Mouse (Mus musculus) ES-Bruce4 (cell line): ENCODE data around the gene Hspb3. TPM values are rescaled to one million over a fixed set of nuclear protein-coding genes. Genes with fewer than 3 reads are reported as not detected.

Source experiments
- H3K27ac ChIP-seq: 2 replicates; pipeline ENCODE4 v1.5.1; 2012; ENCODE audit warnings: low read length, inconsistent platforms; ENCODE audit not compliant: insufficient read depth
- H3K27me3 ChIP-seq: 2 replicates; pipeline ENCODE4 v1.6.1; 2012; ENCODE audit warnings: mild to moderate bottlenecking, low read length, inconsistent platforms; ENCODE audit not compliant: control insufficient read depth, poor library complexity, insufficient read depth, severe bottlenecking
- H3K36me3 ChIP-seq: 2 replicates; pipeline ENCODE4 v1.6.1; 2012; ENCODE audit warnings: inconsistent platforms, mild to moderate bottlenecking, low read length, moderate library complexity; ENCODE audit not compliant: control insufficient read depth, poor library complexity, insufficient read depth, severe bottlenecking
- H3K4me1 ChIP-seq: one replicate; pipeline ENCODE4 v1.8.1; 2011; ENCODE audit warnings: low read length; ENCODE audit not compliant: control insufficient read depth, insufficient read depth
- H3K4me3 ChIP-seq: 2 replicates; pipeline ENCODE4 v1.5.1; 2011; ENCODE audit warnings: low read depth, mild to moderate bottlenecking, low read length
- H3K9ac ChIP-seq: 2 replicates; pipeline ENCODE4 v1.6.1; 2012; ENCODE audit warnings: low read depth, mild to moderate bottlenecking, inconsistent platforms; ENCODE audit not compliant: poor library complexity, severe bottlenecking
- H3K9me3 ChIP-seq: replicated peaks from 2 replicates; pipeline ENCODE4 v1.6.1; 2012; ENCODE audit warnings: mild to moderate bottlenecking, low read length, inconsistent platforms; ENCODE audit not compliant: control insufficient read depth, poor library complexity, insufficient read depth, severe bottlenecking
- CTCF ChIP-seq: IDR thresholded peaks from one replicate; pipeline ENCODE4 v1.8.1; 2011; ENCODE audit warnings: low read depth, low read length
- EP300 ChIP-seq: IDR thresholded peaks from 2 replicates; pipeline ENCODE4 v1.6.1; 2011; ENCODE audit warnings: low read depth, low read length; ENCODE audit not compliant: insufficient read depth
- POLR2A ChIP-seq: IDR thresholded peaks from one replicate; pipeline ENCODE4 v1.8.1; 2011; ENCODE audit warnings: low read length; ENCODE audit not compliant: insufficient read depth
- polyA plus RNA-seq: library from polyadenylated mRNA; stranded (reverse); fragments of >200 nt; gene quantifications from 2 replicates; pipeline ENCODE4 v1.2.4, GENCODE M21; 2011; ENCODE audit warnings: low read depth; ENCODE audit not compliant: missing spikeins, insufficient read depth, insufficient read length

The Hspb3 gene
- polyA plus RNA-seq, 1 experiment = not detected

GRCm38 (mm10) chr13:113696838-113697321 lies 33.4 kb upstream of the Hspb3 start:
- Histone ChIP-seq H3K27ac (no peak overlapping the region), H3K4me3 (no peak overlapping the region), H3K4me1 (no peaks in the 10 kb centered on the region), H3K36me3 (no peaks in the 10 kb centered on the region), H3K9me3 (peaks cover 26% of the 10 kb centered on the region), H3K9ac (no peak overlapping the region), H3K27me3 (no peaks in the 10 kb centered on the region)
- TF ChIP-seq POLR2A (no peak), EP300 (no peak), CTCF (no peak)

DNA sequence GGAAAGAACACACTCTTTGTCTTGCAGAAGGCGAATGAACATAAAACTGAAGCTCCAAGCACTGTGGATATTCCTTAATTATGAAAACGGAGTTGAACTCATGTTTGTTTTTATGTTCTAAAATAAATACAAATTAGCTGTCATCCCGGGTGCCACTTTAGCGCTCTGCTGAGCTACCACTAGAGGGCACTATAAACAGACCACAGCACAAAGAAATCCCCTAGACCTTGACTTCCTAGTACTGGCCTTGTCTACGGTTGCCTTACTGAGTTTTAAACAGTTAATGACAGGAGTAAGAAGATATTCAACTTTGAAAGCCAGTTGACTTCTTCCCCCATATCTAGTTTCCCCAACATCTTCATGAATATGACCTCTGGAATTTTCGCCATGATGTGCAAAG lies 29.9 kb upstream of the Hspb3 start:
- H3K4me3 ChIP-seq = no peak overlapping the region
- peak; percentile 46 for TF ChIP-seq CTCF
- no peak for TF ChIP-seq POLR2A
- TF ChIP-seq EP300 = no peak
- H3K27me3 ChIP-seq = no peaks in the 10 kb centered on the region
- no peaks in the 10 kb centered on the region for H3K36me3 ChIP-seq
- no peaks in the 10 kb centered on the region for H3K4me1 ChIP-seq
- no peak overlapping the region for H3K27ac ChIP-seq
- H3K9me3 ChIP-seq = peaks cover 22% of the 10 kb centered on the region
- H3K9ac ChIP-seq = no peak overlapping the region

DNA sequence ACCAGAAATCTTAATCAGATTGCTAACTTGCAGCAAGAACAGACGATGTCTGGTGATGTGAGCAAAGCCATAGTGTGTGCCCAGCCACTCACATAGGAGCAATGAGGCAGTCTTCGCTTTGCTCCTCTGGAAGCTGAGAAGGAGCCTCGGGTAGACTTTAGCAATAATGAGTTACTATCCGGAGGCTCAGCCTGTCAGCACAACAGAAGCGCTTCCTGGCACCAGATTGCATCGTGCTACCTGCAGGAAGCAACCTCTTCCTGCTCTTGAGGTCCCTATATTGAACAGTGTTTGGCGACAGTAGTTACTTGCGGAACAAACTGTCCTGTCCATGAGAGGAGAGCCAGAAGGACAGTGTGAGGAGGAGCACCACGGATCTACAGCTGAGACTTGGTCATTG lies 28.2 kb upstream of the Hspb3 start:
- Histone ChIP-seq H3K4me1 (no peaks in the 10 kb centered on the region), H3K27me3 (no peaks in the 10 kb centered on the region), H3K4me3 (no peak overlapping the region)

DNA sequence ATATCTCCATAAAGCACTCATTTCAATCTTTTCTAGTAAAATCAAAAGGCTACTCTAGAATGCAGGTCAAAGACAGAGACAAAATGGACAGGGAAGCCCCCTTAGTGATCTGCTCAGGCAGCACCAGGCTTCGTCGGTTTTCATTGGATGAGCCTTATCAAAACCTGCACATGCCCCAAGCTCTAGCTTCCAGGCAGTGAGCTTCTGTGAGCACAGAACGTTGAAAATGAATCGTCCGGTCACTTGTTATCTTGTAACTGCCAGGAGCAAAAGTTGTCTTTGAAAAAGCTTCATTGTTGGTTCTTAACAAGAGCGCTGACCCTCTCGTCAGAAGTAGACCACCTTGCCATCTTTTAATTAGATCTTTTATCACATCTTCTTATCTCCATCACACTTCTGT lies 26.4 kb upstream of the Hspb3 start:
- no peaks in the 10 kb centered on the region for H3K36me3 ChIP-seq
- H3K27me3 ChIP-seq = no peaks in the 10 kb centered on the region
- H3K9ac ChIP-seq = no peak overlapping the region
- no peak overlapping the region for H3K27ac ChIP-seq
- no peak overlapping the region for H3K4me3 ChIP-seq
- no peaks in the 10 kb centered on the region for H3K4me1 ChIP-seq
- TF ChIP-seq CTCF (no peak), EP300 (no peak), POLR2A (no peak)
- H3K9me3 ChIP-seq = no peaks in the 10 kb centered on the region

More for the DNA sequence above, 28.2 kb upstream of the Hspb3 start:
- no peak for TF ChIP-seq EP300
- TF ChIP-seq CTCF = no peak
- TF ChIP-seq POLR2A = no peak
- Histone ChIP-seq H3K27ac (no peak overlapping the region), H3K9ac (no peak overlapping the region), H3K9me3 (peaks cover 7% of the 10 kb centered on the region), H3K36me3 (no peaks in the 10 kb centered on the region)

GRCm38 (mm10) chr13:113686691-113687121 lies 23.2 kb upstream of the Hspb3 start:
- Histone ChIP-seq H3K9me3 (no peaks in the 10 kb centered on the region), H3K27me3 (no peaks in the 10 kb centered on the region), H3K36me3 (no peaks in the 10 kb centered on the region), H3K9ac (no peak overlapping the region), H3K4me3 (no peak overlapping the region), H3K4me1 (no peaks in the 10 kb centered on the region), H3K27ac (no peak overlapping the region)
- TF ChIP-seq CTCF (no peak), EP300 (no peak), POLR2A (no peak)

- no peak overlapping the region for H3K27ac ChIP-seq
- 0 out of 2 replicates have a peak, but pooled peaks cover 1% of the 10 kb centered on the region for H3K27me3 ChIP-seq
- H3K4me3 ChIP-seq = no peak overlapping the region
- peaks cover 18% of the 10 kb centered on the region for H3K9me3 ChIP-seq
- no peak for TF ChIP-seq CTCF
- no peaks in the 10 kb centered on the region for H3K36me3 ChIP-seq
- H3K9ac ChIP-seq = no peak overlapping the region
- no peaks in the 10 kb centered on the region for H3K4me1 ChIP-seq
Measured at GRCm38 (mm10) chr13:113682821-113683220, 19.3 kb upstream of the Hspb3 start.

DNA sequence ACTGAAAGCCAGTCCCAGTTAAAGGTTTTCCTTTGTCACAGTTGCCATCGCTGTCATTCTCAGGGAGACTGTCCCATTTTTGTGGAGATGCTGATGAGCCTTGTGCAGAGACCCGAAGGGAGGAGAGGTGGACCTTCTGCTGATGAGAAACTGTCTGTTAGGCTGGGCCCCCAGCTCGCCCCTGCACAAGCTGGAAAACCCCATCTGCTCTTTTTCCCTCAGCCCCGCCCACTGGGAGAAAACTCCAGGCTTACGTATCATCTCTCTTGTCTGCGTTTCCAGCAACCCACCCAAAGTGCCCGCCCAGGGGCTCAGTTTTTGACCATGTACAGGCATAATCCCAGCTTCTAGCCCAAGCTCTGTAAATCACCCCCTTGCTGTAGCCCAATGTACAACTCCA lies 17.2 kb upstream of the Hspb3 start:
- Histone ChIP-seq H3K4me3 (no peak overlapping the region), H3K4me1 (no peaks in the 10 kb centered on the region)

More for the DNA sequence above, 17.2 kb upstream of the Hspb3 start:
- peaks cover 18% of the 10 kb centered on the region for H3K9me3 ChIP-seq
- TF ChIP-seq POLR2A = no peak
- no peak for TF ChIP-seq CTCF
- TF ChIP-seq EP300 = no peak
- no peak overlapping the region for H3K9ac ChIP-seq
- 0 out of 2 replicates have a peak, but pooled peaks cover 1% of the 10 kb centered on the region for H3K27me3 ChIP-seq
- no peaks in the 10 kb centered on the region for H3K36me3 ChIP-seq
- no peak overlapping the region for H3K27ac ChIP-seq
